Comparison of ENCODE assay signal across 18 mouse cellular contexts in the genomic region with DNA sequence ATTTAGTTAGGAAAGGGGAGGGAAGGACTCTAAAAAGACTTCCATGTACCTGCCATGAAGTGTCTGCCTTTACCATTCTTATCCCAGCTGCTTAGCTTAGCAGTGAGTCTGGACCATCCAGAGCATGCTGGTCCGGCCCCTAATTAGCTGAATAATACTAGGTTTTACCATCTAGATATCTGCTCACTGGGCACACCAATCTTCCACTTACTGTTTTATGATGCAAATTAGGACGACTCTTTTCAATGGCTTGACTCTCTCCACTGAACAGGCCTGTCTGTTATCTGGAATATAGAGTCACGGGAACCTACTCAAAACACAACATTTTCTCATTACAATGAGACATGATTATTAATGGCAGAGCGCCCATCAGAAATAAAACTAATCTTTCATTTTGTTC. TPM values are rescaled to one million over a fixed set of nuclear protein-coding genes. Genes with fewer than 3 reads are reported as not detected.
"Had no signal": no experiment of that assay in that cellular context is flagged by ENCODE, and none has a peak within 500 bp of the region (broad histone marks: within the 10 kb centered on the region; RNA-seq: fewer than 3 reads in every experiment).

No protein-coding gene starts in this region.

- H3K9ac ChIP-seq: liver, embryonic 15.5 days; neural tube, embryonic 12.5 days had no signal

- H3K9me3 ChIP-seq: liver, embryonic 15.5 days; neural tube, embryonic 12.5 days had no signal

- H3K4me3 ChIP-seq: layer of hippocampus, adult 2 months; liver, embryonic 15.5 days; neural tube, embryonic 12.5 days had no signal

- DNase-seq: kidney, adult 11 months; kidney, adult 9 months; kidney, postnatal 36 days; lung, adult 2 months; lung, postnatal 36 days; right cerebral cortex, adult 18-20 months; right cerebral cortex, postnatal 25 days; thymus, postnatal 4 days had no signal

- H3K27me3 ChIP-seq: liver, embryonic 15.5 days; neural tube, embryonic 12.5 days had no signal

- H3K27ac ChIP-seq: kidney, postnatal 0 days; layer of hippocampus, adult 2 months; liver, embryonic 15.5 days; neural tube, embryonic 12.5 days had no signal

- H3K4me1 ChIP-seq: liver, embryonic 15.5 days; neural tube, embryonic 12.5 days had no signal

- H3K36me3 ChIP-seq: liver, embryonic 15.5 days; neural tube, embryonic 12.5 days had no signal

- H3K4me2 ChIP-seq: liver, embryonic 11.5 days; liver, embryonic 15.5 days; neural tube, embryonic 12.5 days had no signal

- ATAC-seq: lung, postnatal 0 days had no signal

RNA-seq across cellular contexts. Expression of gene Gm19935, which starts 55.7 kb away (rescaled TPM):
- total RNA-seq: megakaryocyte progenitor cell, adult 5-6 weeks; monocyte, adult 5-6 weeks had no signal
- polyA plus RNA-seq: limb, embryonic 14.5 days; liver, embryonic 11.5 days; liver, embryonic 15.5 days; small intestine, adult 2 months had no signal
